Mouse (Mus musculus): ENCODE data around the gene Ric1.

DNA sequence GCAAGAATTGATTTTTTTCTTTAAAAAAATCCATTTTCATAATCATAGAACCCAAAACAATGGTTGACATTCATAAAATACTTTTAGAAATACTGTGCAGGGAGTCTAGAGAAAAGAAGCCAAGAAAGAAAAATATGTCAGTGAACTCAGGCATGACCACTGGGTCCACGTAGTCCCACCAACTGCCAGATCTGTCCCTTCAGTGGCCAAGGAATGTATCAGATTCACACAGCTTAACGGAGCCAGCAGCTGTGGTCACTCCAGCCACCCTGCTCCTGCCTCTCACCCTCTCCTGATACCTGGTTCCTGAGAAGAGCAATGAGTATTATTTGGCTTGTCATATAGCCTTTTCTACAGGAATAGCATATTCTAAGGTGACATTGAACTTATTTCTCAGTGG is 38.7 kb upstream of the Ric1 start:
- TF ChIP-seq MAFK (IDR thresholded peaks at IDR 0.05; ENCODE audit: insufficient read depth, low read depth, low read length) (no peak), ZC3H11A (IDR thresholded peaks at IDR 0.05; ENCODE audit: borderline replicate concordance, low read depth, low read length) (no peak), ZNF384 (IDR thresholded peaks at IDR 0.05; ENCODE audit: low read depth, low read length) (no peak), CHD2 (IDR thresholded peaks at IDR 0.05; ENCODE audit: low read depth, low read length) (no peak), HCFC1 (IDR thresholded peaks at IDR 0.05; ENCODE audit: borderline replicate concordance, insufficient read depth, low read length) (no peak)

Data from ES-E14 (cell line).